Mouse (Mus musculus) stomach, embryonic 14.5 days (tissue): ENCODE results near the gene Fyn. TPM values are rescaled to one million over a fixed set of nuclear protein-coding genes. Genes with fewer than 3 reads are reported as not detected.

Experiments used
- ATAC-seq: fragments of 200-750 bp; cut with Nextera tagmentation; 2 replicates; pipeline ENCODE4 v1.8.0; 2017; ENCODE audit warnings: low read depth, moderate TSS enrichment; ENCODE audit not compliant: insufficient number of reproducible peaks, insufficient read depth, low FRiP score
- H3K27ac ChIP-seq: fragments of 300-500 bp; sonication (generic); 2 replicates; pipeline ENCODE4 v1.5.1; 2014; ENCODE audit warnings: mild to moderate bottlenecking, low read length, moderate library complexity, mixed read lengths
- H3K27me3 ChIP-seq: fragments of 300-500 bp; sonication (generic); 2 replicates; pipeline ENCODE4 v1.6.1; 2014; ENCODE audit warnings: low read length, control low read depth, mixed read lengths; ENCODE audit not compliant: control insufficient read depth, insufficient read depth
- H3K36me3 ChIP-seq: fragments of 300-500 bp; sonication (generic); 2 replicates; pipeline ENCODE4 v1.6.1; 2014; ENCODE audit warnings: mild to moderate bottlenecking, control low read depth, low read length, moderate library complexity, mixed read lengths; ENCODE audit not compliant: control insufficient read depth, insufficient read depth
- H3K4me1 ChIP-seq: fragments of 300-500 bp; sonication (generic); 2 replicates; pipeline ENCODE4 v1.6.1; 2014; ENCODE audit warnings: low read length, control low read depth, mixed read lengths; ENCODE audit not compliant: control insufficient read depth, insufficient read depth
- H3K4me2 ChIP-seq: fragments of 300-500 bp; sonication (generic); replicated peaks from 2 replicates; pipeline ENCODE4 v1.6.1; 2014; ENCODE audit warnings: low read depth, low read length, control low read depth
- H3K4me3 ChIP-seq: fragments of 300-500 bp; sonication (generic); 2 replicates; pipeline ENCODE4 v1.5.1; 2014; ENCODE audit warnings: low read depth, low read length, control low read depth
- H3K9ac ChIP-seq: fragments of 300-500 bp; sonication (generic); replicated peaks from 2 replicates; pipeline ENCODE4 v1.6.1; 2014; ENCODE audit warnings: low read depth, mild to moderate bottlenecking, control low read depth, low read length, moderate library complexity, mixed read lengths
- H3K9me3 ChIP-seq: fragments of 300-500 bp; sonication (generic); 2 replicates; pipeline ENCODE4 v1.6.1; 2016; ENCODE audit warnings: low read depth, low read length, control low read depth; ENCODE audit not compliant: control insufficient read depth
- WGBS: fragments of 180-500 bp; shearing (Covaris S2); extraction: QIAGEN DNeasy Blood & Tissue Kit; methylation state at CpG from one replicate; pipeline ENCODE4 v1.1.7; 2014; 5-methylcytosine and 5-hydroxymethylcytosine counted together
- polyA plus RNA-seq: library from polyadenylated mRNA; unstranded; fragments of >200 nt; fragmentation: Nextera tagmentation; extraction: Ambion mirVana; gene quantifications from 2 replicates; pipeline ENCODE4 v1.2.1, GENCODE M21; 2014

The Fyn gene
- polyA plus RNA-seq, 1 experiment from 2014 or later, result 32.3 TPM

GRCm38 (mm10) chr10:39467317-39467716 is 98.7 kb downstream of the Fyn start:
- peak; percentile 65 for ATAC-seq
- Histone ChIP-seq H3K4me2 (no peak overlapping the region), H3K4me1 (peaks cover 11% of the 10 kb centered on the region; the same call in 1 of the 2 replicates), H3K4me3 (no peak overlapping the region), H3K27ac (peak overlapping the region; percentile 61; the same call in 1 of the 2 replicates), H3K9ac (no peak overlapping the region), H3K36me3 (no peaks in the 10 kb centered on the region), H3K27me3 (no peaks in the 10 kb centered on the region), H3K9me3 (no peaks in the 10 kb centered on the region)
- 54% methylated on average over 6 of the region's 6 CpGs for WGBS

GRCm38 (mm10) chr10:39467821-39468220 is 99.2 kb downstream of the Fyn start:
- Histone ChIP-seq H3K9me3 (no peaks in the 10 kb centered on the region), H3K27me3 (no peaks in the 10 kb centered on the region), H3K36me3 (no peaks in the 10 kb centered on the region), H3K4me3 (no peak overlapping the region), H3K4me2 (no peak overlapping the region), H3K27ac (peak overlapping the region; percentile 61; the same call in 1 of the 2 replicates), H3K4me1 (peaks cover 13% of the 10 kb centered on the region; the same call in 1 of the 2 replicates), H3K9ac (no peak overlapping the region)
- WGBS, result 86% methylated on average over 7 of the region's 7 CpGs
- no peak for ATAC-seq

- Histone ChIP-seq H3K9ac (no peak overlapping the region), H3K4me2 (no peak overlapping the region), H3K27me3 (no peaks in the 10 kb centered on the region), H3K27ac (no peak overlapping the region), H3K9me3 (no peaks in the 10 kb centered on the region), H3K4me3 (no peak overlapping the region), H3K4me1 (peaks cover 16% of the 10 kb centered on the region; the same call in 1 of the 2 replicates), H3K36me3 (no peaks in the 10 kb centered on the region)
- WGBS, result 75% methylated on average over 3 of the region's 3 CpGs
- no peak for ATAC-seq
Observed at GRCm38 (mm10) chr10:39468576-39468975, 99.9 kb downstream of the Fyn start.

GRCm38 (mm10) chr10:39469341-39469740 is 100.7 kb downstream of the Fyn start:
- Histone ChIP-seq H3K4me2 (no peak overlapping the region), H3K27me3 (no peaks in the 10 kb centered on the region), H3K4me3 (no peak overlapping the region), H3K36me3 (no peaks in the 10 kb centered on the region), H3K9me3 (no peaks in the 10 kb centered on the region), H3K27ac (peak overlapping the region; percentile 6; the same call in 1 of the 2 replicates), H3K9ac (no peak overlapping the region), H3K4me1 (peaks cover 16% of the 10 kb centered on the region; the same call in 1 of the 2 replicates)
- WGBS, result 77% methylated on average over 7 of the region's 7 CpGs
- no peak for ATAC-seq

GRCm38 (mm10) chr10:39470321-39470720 is 101.7 kb downstream of the Fyn start:
- no peak overlapping the region for H3K27ac ChIP-seq
- H3K36me3 ChIP-seq, result no peaks in the 10 kb centered on the region
- peaks cover 16% of the 10 kb centered on the region; the same call in 1 of the 2 replicates for H3K4me1 ChIP-seq
- no peak overlapping the region for H3K4me3 ChIP-seq
- H3K9me3 ChIP-seq, result no peaks in the 10 kb centered on the region
- 87% methylated on average over 7 of the region's 7 CpGs for WGBS
- ATAC-seq, result no peak
- H3K27me3 ChIP-seq, result no peaks in the 10 kb centered on the region
- no peak overlapping the region for H3K9ac ChIP-seq
- no peak overlapping the region for H3K4me2 ChIP-seq

GRCm38 (mm10) chr10:39471040-39471713 is 102.5 kb downstream of the Fyn start:
- Histone ChIP-seq H3K9me3 (no peaks in the 10 kb centered on the region), H3K27me3 (no peaks in the 10 kb centered on the region), H3K4me1 (peaks cover 16% of the 10 kb centered on the region; the same call in 1 of the 2 replicates), H3K4me2 (no peak overlapping the region), H3K27ac (no peak overlapping the region), H3K36me3 (no peaks in the 10 kb centered on the region), H3K9ac (no peak overlapping the region), H3K4me3 (no peak overlapping the region)
- ATAC-seq, result no peak
- 89% methylated on average over 7 of the region's 7 CpGs for WGBS

- no peak overlapping the region for H3K4me3 ChIP-seq
- 70% methylated on average over 15 of the region's 15 CpGs for WGBS
- no peak overlapping the region for H3K9ac ChIP-seq
- no peaks in the 10 kb centered on the region for H3K9me3 ChIP-seq
- H3K27ac ChIP-seq, result no peak overlapping the region
- H3K27me3 ChIP-seq, result no peaks in the 10 kb centered on the region
- no peak overlapping the region for H3K4me2 ChIP-seq
- ATAC-seq, result no peak
- peaks cover 16% of the 10 kb centered on the region; the same call in 1 of the 2 replicates for H3K4me1 ChIP-seq
- H3K36me3 ChIP-seq, result no peaks in the 10 kb centered on the region
Observed at GRCm38 (mm10) chr10:39471714-39472531, 103.3 kb downstream of the Fyn start.

GRCm38 (mm10) chr10:39472923-39473322 is 104.3 kb downstream of the Fyn start:
- no peak overlapping the region for H3K27ac ChIP-seq
- ATAC-seq, result no peak
- H3K4me3 ChIP-seq, result no peak overlapping the region
- no peaks in the 10 kb centered on the region for H3K9me3 ChIP-seq
- no peaks in the 10 kb centered on the region for H3K27me3 ChIP-seq
- H3K4me1 ChIP-seq, result peaks cover 11% of the 10 kb centered on the region; the same call in 1 of the 2 replicates
- 68% methylated on average over 7 of the region's 7 CpGs for WGBS
- no peaks in the 10 kb centered on the region for H3K36me3 ChIP-seq
- no peak overlapping the region for H3K9ac ChIP-seq
- no peak overlapping the region for H3K4me2 ChIP-seq
